Mouse (Mus musculus): ENCODE data around the gene Zfp94.

DNA sequence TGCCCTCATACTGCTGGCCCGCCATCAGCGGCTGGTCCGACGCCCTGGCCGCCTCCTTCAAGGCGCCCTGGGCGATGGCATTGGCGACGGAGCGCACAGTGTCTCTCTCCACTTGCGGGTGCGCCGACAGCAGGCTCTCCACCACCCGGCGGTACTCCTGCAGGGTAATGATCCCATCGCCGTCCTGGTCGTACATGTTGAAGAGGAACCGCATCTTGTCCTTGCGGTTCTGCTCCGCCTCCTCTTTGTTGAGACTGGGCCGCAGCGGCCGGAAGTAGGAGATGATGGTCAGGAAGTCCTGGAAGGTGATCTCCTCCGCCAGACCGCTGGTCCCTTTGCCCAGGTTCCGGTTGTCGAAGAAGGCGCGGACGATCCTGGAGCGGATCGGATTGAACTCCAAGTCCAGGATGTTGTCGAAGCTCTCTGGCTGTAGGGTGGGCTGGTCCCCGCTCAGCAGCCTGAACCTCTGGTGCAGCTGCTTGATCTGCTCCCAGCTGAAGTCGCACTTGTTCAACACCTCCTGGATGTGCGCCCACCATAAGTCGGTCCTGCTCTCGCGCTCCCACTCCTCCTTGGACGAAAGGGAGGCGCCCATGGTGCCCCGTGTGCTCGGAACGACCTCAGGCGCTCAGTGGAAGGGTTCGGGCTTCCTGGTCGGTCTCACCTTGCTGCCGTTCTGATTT, 17.0 kb upstream of the Zfp94 start, which contains the start of gene Tescl:
- TF ChIP-seq CTCF (IDR thresholded peaks at IDR 0.05; ENCODE audit: low read depth) (no peak), EP300 (IDR thresholded peaks at IDR 0.05; ENCODE audit: low read depth) (no peak)

Data from liver, embryonic 14.5 days (tissue).